Mouse (Mus musculus) gastrocnemius, postnatal 36 days (tissue): ENCODE measurements around the gene Cyp27b1. TPM values are rescaled to one million over a fixed set of nuclear protein-coding genes. Genes with fewer than 3 reads are reported as not detected.

ENCODE experiments used
- DNase-seq, 2 experiments: peaks; one replicate each; pipeline ENCODE4 v3.0.0; 2022
- intact Hi-C: fragments of 180-260 bp; cut with DNase I; formaldehyde crosslinking; loops from one replicate; pipeline ENCODE4 v1.15.1; 2025
- microRNA-seq, 2 experiments: library from miRNA; unstranded; fragments of <30 nt; microRNA quantifications; one replicate each; pipeline ENCODE4 v1.2.0; 2021
- total RNA-seq, 2 experiments: library from RNA; stranded (reverse); gene quantifications; 2 replicates each; pipeline ENCODE4 v1.2.3; 2021

The Cyp27b1 gene
- total RNA-seq, 2 experiments from 2014 or later: 0.10 to 0.15 TPM

DNA sequence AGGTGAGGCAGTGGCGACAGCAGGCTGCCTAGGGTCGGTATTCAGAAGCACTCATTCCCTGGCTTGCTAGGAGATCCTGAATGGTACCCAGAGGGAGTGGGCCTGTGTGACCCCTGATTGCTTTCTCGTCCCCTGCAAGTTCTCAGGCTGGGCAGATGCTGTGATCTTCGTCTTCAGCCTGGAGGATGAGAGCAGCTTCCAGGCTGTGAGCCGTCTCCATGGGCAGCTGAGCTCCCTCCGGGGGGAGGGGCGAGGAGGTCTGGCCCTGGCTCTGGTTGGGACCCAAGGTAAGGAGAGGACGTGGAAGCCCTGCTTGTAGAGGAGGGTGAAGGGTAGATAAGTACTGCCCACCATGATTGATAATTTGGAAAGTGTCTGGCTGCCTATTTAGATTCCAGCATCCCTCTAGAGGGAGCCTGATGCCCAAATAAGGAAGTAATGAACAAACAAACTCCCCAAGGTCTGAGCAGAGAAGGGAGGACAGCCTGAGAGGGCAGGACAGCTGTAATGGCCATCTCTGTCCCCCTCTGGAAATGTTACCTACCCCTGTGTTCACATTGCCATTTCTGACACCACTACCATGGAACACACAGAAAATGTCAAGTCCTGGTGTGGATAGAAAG lies 35.4 kb downstream of the Cyp27b1 start:
- intact Hi-C loops: no loop called here
- no peak for DNase-seq

DNA sequence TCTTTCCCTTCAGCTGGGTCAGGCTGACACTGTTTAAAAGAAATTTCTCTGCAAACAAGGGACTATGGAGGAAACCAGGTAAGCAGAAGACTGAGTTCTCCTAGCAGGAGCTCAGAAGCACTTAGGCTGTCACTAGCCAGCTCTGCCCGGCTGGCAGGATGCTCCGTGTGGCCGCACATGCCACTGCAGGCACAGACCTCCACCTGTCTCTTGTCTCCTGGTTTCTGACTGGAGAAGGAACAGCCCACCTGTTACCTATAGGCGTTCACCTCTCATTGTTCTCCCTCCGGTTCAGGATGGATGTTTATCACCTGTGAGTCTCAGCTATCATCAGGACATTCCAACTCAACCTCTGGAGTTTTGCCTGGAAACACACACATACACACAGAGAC lies 35.9 kb downstream of the Cyp27b1 start:
- intact Hi-C loops: no loop called here
- DNase-seq: no peak

DNA sequence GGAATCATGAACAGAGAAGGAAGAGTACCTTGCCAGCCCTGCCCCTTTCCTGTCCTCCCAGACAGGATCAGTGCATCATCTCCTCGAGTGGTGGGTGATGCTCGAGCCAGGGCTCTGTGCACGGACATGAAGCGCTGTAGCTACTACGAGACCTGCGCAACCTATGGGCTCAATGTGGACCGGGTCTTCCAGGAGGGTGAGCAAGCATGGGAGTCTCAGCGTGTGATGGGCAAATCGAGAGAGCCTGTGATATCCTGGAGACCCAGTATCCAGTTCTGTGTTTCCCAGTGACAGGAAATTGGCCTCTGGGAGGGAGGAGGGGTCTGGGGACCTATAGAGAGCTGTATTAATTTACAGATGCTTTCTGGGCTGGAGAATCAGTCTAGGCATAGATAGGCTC lies 37.0 kb downstream of the Cyp27b1 start:
- DNase-seq: no peak

DNA sequence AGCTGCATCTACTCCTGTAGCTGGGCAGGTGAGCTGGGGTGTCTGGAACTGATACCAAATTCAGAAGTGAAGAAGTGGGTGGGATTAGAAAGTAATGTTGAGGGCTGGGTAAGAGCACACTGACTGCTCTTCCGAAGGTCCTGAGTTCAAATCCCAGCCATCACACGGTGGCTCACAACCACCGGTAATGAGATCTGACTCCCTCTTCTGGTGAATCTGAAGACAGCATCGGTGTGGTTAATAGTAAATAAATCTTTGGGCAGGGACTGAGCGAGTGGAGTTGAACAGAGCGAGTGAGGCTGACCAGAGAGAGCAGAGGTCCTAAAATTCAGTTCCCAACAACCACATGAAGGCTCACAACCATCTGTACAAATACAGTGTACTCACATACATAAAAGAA lies 37.6 kb downstream of the Cyp27b1 start:
- no peak for DNase-seq
- intact Hi-C loops: no loop called here

More for the DNA sequence above, 37.0 kb downstream of the Cyp27b1 start:
- intact Hi-C loops: no loop called here

DNA sequence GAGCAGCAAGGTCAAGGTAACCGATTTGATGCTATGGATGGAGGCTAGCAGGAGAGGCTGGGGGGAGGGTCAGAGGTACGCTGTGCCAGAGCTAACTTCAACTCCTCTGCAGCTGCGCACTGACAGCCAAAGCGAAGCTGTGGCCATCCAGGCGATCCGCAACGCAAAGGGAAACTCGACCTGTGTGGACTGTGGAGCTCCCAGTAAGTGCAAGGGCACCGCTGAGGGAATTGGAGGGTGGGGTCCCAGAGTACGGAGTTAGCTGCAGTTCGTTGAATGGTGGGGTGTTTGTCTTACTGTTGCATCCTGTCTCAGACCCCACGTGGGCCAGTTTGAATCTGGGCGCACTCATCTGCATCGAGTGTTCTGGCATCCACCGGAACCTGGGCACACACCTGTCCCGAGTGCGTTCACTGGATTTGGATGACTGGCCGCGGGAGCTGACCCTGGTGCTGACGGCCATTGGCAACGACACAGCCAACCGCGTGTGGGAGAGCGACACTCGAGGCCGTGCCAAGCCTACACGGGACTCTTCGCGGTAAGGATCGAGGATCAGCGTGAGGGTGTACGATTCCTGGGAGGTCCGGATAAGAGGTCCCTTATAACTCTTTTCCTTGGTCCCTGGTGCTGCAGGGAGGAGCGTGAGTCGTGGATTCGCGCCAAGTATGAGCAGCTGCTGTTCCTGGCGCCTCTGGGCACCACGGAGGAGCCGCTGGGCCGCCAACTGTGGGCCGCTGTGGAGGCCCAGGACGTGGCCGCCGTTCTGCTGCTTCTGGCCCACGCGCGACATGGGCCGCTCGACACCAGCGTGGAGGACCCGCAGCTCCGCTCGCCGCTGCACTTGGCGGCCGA lies 42.7 kb downstream of the Cyp27b1 start:
- DNase-seq: peak in 1 of 2 experiments; percentile 21
- intact Hi-C loops: no loop called here

DNA sequence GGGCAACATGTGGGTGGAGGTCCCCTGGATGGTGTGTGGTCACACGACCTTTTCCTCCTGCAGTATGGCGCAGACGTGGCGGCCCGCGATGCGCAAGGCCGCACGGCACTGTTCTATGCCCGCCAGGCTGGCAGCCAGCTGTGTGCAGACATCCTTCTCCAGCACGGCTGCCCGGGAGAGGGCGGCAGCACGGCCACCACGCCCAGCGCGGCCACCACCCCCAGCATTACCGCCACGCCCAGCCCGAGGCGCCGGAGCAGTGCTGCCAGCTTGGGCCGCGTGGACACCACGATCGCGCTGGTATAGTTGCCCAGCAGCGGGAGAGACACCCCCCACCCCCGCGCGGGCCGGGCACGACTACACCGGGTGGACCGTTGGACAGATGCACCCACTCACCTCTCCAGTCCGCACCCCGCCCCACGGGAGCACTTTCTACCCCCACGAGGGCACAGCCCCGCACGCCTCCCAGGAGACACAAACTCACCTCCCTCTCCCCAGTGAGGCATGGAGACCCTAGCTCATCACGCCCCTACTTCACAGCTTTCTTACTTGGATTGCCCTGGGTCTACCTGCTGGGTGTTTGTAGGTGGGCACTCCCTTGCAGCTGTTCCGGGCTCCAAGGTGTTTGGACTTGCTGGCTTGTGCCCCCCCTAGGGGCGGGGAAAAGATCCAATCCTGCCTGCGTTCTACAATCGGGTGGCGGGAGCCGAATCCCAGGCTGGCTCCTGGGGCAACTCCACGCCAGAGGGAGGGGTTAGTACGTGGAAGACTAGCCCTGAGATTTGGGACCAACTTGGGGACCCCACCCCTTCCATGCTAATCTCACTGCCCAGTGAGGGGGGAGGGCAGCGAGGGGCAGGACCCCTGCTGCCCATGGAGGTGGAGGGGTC lies 43.7 kb downstream of the Cyp27b1 start:
- no peak for DNase-seq
- intact Hi-C loops: no loop called here

DNA sequence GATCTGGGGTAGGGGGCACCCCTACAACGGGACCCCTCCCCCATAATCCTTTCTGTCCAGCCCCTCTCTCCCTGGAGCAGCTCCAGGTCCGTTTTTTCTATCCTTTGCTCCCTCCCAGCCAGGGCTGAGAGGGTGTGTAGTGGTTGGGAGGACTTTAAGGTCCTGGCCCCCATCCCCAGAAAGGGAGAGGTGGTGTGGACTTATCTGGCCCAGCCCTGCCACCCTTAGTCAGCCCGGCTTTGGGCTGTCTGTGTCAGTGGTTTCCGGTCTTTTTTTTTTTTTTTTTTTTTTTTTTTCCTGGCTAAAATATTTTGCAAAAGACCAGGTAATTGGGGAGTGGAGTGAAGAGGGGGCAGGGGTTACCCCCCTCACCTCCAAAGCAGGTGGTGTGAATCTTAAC lies 44.7 kb downstream of the Cyp27b1 start:
- intact Hi-C loops: no loop called here

DNA sequence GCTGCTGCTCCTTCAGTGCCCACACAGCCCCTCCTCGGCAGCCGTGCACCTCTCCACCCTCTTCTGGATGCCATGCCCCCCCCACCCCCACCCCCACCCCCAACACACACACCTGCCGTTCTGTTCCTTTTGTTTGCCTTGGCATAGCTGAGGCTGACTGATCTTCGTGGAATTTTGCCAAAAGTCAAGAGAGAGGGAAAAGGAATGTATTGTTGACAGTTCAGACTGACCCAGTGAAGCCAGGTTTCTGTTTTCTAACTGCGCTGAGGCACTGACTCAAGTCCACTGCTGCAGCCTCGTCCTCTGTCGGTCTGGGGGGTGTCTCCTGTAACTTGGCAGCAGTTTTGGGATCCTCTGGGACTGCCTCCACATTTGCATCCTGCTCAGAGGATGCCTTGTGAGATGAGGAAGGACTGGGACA lies 46.3 kb downstream of the Cyp27b1 start:
- DNase-seq: no peak
- intact Hi-C loops: no loop called here

More for the DNA sequence above, 44.7 kb downstream of the Cyp27b1 start:
- DNase-seq: no peak

DNA sequence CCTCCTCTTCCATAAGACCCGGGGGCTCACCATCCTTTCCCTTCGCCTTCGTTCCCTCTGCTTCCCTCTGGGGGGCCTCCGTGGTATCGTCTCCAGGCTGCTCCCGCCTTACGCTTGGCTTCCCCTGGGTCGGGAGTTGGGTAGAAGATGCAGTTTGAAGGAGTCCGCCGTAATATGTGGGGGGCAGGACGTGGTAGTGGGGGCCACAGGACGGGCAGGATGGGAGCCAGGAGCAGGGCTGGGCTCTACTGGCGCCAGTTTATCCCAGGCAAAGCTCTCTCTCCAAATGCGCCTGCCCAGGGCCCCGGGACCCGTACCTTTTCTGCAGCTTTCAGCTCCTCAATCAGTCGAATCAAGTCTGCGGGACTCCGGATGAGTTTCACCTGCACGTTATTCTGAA lies 50.5 kb downstream of the Cyp27b1 start:
- intact Hi-C loops: no loop called here
- DNase-seq: no peak

DNA sequence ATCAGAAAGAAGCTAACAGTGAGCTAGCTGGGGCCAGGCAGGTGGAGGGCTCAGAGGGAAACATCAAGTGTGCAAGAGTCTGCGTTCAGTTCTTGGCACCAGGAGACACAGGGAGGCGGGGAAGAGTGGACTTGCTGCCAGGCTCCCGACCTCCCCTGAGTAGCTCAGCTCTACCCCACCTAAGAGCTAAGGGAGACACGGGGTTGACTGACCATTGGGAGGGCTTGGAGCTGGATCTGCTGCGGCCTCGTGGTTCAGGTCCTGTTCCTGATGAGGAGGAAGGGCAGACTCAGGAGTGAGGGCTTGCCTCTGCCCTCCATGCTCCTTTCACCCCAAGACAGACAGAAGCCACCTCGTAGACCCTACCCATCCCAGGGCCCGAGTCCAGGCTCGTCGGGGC lies 51.1 kb downstream of the Cyp27b1 start:
- intact Hi-C loops: no loop called here

DNA sequence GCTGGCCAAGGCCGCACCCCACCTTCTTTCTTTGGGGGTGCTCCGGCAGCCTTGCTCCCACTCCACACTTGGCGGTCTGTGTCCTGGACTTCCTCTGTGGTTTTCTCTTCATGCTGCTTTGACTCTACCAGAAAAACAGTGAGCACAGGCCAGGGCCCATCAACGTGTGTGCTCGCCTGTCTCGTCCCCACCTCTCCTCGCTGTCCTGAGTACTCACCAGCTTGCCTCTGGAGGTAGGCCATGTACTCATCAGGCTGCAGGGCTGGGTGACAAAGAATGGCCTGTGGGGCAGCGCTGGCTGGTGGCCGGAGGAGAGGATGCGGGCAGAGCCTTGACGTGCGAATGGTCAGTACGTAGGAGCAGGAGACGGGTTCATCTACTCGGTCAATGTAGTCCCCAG lies 51.8 kb downstream of the Cyp27b1 start:
- no peak for DNase-seq
- intact Hi-C loops: no loop called here

More for the DNA sequence above, 51.1 kb downstream of the Cyp27b1 start:
- no peak for DNase-seq

DNA sequence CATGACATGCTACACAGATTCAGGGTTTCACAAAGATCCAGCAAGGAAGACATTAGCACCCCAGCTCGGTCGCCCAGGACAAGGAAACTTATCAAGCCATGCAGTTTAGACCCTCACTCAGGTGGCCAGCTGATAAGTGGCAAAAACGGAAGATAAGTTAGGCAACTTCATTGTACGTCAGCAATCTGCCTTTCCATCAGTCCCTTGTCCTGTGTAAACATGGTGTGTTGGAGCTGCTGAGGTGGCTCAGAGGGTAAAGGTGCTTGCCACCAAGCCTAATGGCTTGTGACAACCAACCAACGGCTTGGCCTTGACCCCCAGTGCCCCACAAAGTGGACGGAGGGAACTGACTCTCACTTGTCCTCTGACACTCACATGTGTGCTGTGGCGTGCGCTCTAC lies 52.4 kb downstream of the Cyp27b1 start:
- DNase-seq: no peak
- intact Hi-C loops: no loop called here

DNA sequence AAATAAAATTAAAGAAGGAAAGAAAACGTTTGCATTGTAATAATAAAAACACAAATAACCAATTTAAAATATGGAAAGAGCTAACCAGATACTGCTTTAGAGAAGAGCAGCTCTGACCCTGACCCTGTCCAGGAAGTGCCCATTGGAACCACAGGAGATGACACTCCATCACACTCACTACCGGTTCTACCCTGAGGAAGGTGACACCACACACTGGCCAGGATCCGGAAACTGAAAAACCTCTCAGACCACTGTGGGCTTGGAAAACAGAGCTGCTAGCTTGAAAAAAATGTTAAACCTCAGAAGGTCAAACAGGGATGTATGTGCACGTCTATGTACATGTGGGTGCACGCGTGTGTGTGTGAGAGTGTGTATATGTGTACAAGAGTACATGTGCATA lies 53.1 kb downstream of the Cyp27b1 start:
- intact Hi-C loops: no loop called here
- no peak for DNase-seq

Small RNAs within 50 kb of the gene (microRNA-seq; reads per million reads assigned to microRNA genes)
- 0 to 1.5 reads per million in 2 experiments for gene Mir546

Other genes with a start within 250 kb of the Cyp27b1 start
- 1 to 10 TPM; 1.3 to 1.7 TPM for gene Atp23, start 146.9 kb upstream of the Cyp27b1 start, total RNA-seq
- 100 to 1,000 TPM in 1 of 2 experiments, 10 to 100 TPM in 1; 83.2 to 103 TPM for gene Ctdsp2, start 69.5 kb upstream of the Cyp27b1 start, total RNA-seq
- 1 to 10 TPM; 1.8 to 2.0 TPM for gene Avil, start 47.5 kb upstream of the Cyp27b1 start, total RNA-seq
- 10 to 100 TPM; 20.5 to 21.7 TPM for gene Tsfm, start 17.4 kb upstream of the Cyp27b1 start, total RNA-seq
- 10 to 100 TPM in 1 of 2 experiments, 1 to 10 TPM in 1; 8.2 to 10.0 TPM for gene Mettl1, start 6.8 kb upstream of the Cyp27b1 start, total RNA-seq
- under 1 TPM in 1 of 2 experiments, not detected in 1; 0.10 TPM for gene Eef1akmt3, start 6.7 kb upstream of the Cyp27b1 start, total RNA-seq
- under 1 TPM; 0.64 to 0.66 TPM for gene March9, start 11.9 kb downstream of the Cyp27b1 start, total RNA-seq
- gene Cdk4, start 15.3 kb downstream of the Cyp27b1 start, total RNA-seq: 10 to 100 TPM; 29.7 to 38.9 TPM
- gene Tspan31, start 22.0 kb downstream of the Cyp27b1 start, total RNA-seq: 10 to 100 TPM; 22.1 to 25.0 TPM
- 1 to 10 TPM; 2.1 to 2.9 TPM for gene Agap2, start 27.0 kb downstream of the Cyp27b1 start, total RNA-seq
- gene Os9, start 72.9 kb downstream of the Cyp27b1 start, total RNA-seq: 10 to 100 TPM; 10.7 to 11.4 TPM
- 1 to 10 TPM in 1 of 2 experiments, under 1 TPM in 1; 0.69 to 1.0 TPM for gene B4galnt1, start 117.0 kb downstream of the Cyp27b1 start, total RNA-seq
- 1 to 10 TPM; 4.8 to 5.1 TPM for gene Slc26a10, start 132.4 kb downstream of the Cyp27b1 start, total RNA-seq
- 1 to 10 TPM; 8.3 to 9.4 TPM for gene Arhgef25, start 141.8 kb downstream of the Cyp27b1 start, total RNA-seq
- 10 to 100 TPM; 21.2 to 24.6 TPM for gene Dtx3, start 147.5 kb downstream of the Cyp27b1 start, total RNA-seq
- gene Pip4k2c, start 163.3 kb downstream of the Cyp27b1 start, total RNA-seq: 1 to 10 TPM; 5.6 to 6.1 TPM
- under 1 TPM; 0.20 to 0.66 TPM for gene Kif5a, start 215.1 kb downstream of the Cyp27b1 start, total RNA-seq
- gene Dctn2, start 218.1 kb downstream of the Cyp27b1 start, total RNA-seq: 10 to 100 TPM; 86.8 to 91.8 TPM
- 10 to 100 TPM; 11.5 to 17.1 TPM for gene Mbd6, start 240.8 kb downstream of the Cyp27b1 start, total RNA-seq